Mouse (Mus musculus): ENCODE measurements around the gene Gm20821. TPM values are rescaled to one million over a fixed set of nuclear protein-coding genes. Genes with fewer than 3 reads are reported as not detected.

The Gm20821 gene
- total RNA-seq (2023) = not detected

GRCm38 (mm10) chrY:9781504-9781903 lies at the start of gene Gm20821:
Gm20821 (plus strand) TSS chrY:9781804.

